Mouse (Mus musculus) CD4-positive helper T cell, adult 2 months (primary cell): ENCODE results near the gene Hsd17b3.

Experiments
- DNase-seq: peaks from one replicate; pipeline ENCODE4 v3.0.0-alpha.2; 2012; ENCODE audit warnings: low read depth, missing footprints, low spot score

Hsd17b3 gene

GRCm38 (mm10) chr13:64089130-64089529 lies at the start of gene Hsd17b3:
Hsd17b3 (minus strand) TSS chr13:64089230.
- no peak for DNase-seq

- DNase-seq, result peak; percentile 59
Measured at GRCm38 (mm10) chr13:64129616-64130375, 40.8 kb upstream of the Hsd17b3 start.

GRCm38 (mm10) chr13:64128858-64129615 lies 40.0 kb upstream of the Hsd17b3 start, which contains the start of gene Slc35d2:
Slc35d2 (minus strand) TSS chr13:64129368.
- peak; percentile 77 for DNase-seq

- DNase-seq, result no peak
Measured at GRCm38 (mm10) chr13:64126316-64126715, 37.3 kb upstream of the Hsd17b3 start.

- no peak for DNase-seq
Measured at GRCm38 (mm10) chr13:64124886-64125285, 35.9 kb upstream of the Hsd17b3 start.

- no peak for DNase-seq
Measured at GRCm38 (mm10) chr13:64123491-64124188, 34.6 kb upstream of the Hsd17b3 start.

- no peak for DNase-seq
Measured at GRCm38 (mm10) chr13:64120760-64121159, 31.7 kb upstream of the Hsd17b3 start.

GRCm38 (mm10) chr13:64117442-64117841 lies 28.4 kb upstream of the Hsd17b3 start:
- DNase-seq, result peak; percentile 51

- DNase-seq, result no peak
Measured at GRCm38 (mm10) chr13:64110421-64110820, 21.4 kb upstream of the Hsd17b3 start.

GRCm38 (mm10) chr13:64108381-64108850 lies 19.4 kb upstream of the Hsd17b3 start:
- no peak for DNase-seq

GRCm38 (mm10) chr13:64107535-64107934 lies 18.5 kb upstream of the Hsd17b3 start:
- DNase-seq, result no peak

- DNase-seq, result no peak
Measured at GRCm38 (mm10) chr13:64107105-64107504, 18.1 kb upstream of the Hsd17b3 start.

- DNase-seq, result no peak
Measured at GRCm38 (mm10) chr13:64105690-64106089, 16.7 kb upstream of the Hsd17b3 start.

GRCm38 (mm10) chr13:64100186-64100585 lies 11.2 kb upstream of the Hsd17b3 start:
- peak; percentile 46 for DNase-seq

GRCm38 (mm10) chr13:64098992-64099391 lies 10.0 kb upstream of the Hsd17b3 start:
- DNase-seq, result peak; percentile 39

- peak; percentile 36 for DNase-seq
Measured at GRCm38 (mm10) chr13:64093341-64093740, 4.3 kb upstream of the Hsd17b3 start.

- DNase-seq, result no peak
Measured at GRCm38 (mm10) chr13:64092752-64093151, 3.7 kb upstream of the Hsd17b3 start.

- no peak for DNase-seq
Measured at GRCm38 (mm10) chr13:64092141-64092540, 3.1 kb upstream of the Hsd17b3 start.

GRCm38 (mm10) chr13:64091006-64091405 lies 2.0 kb upstream of the Hsd17b3 start:
- DNase-seq, result no peak

GRCm38 (mm10) chr13:64090278-64090677 lies 1.2 kb upstream of the Hsd17b3 start:
- DNase-seq, result no peak

- no peak for DNase-seq
Measured at GRCm38 (mm10) chr13:64088057-64088456, 973 bp downstream of the Hsd17b3 start.

- no peak for DNase-seq
Measured at GRCm38 (mm10) chr13:64086036-64086435, 3.0 kb downstream of the Hsd17b3 start.
